Mouse (Mus musculus): Measurements from ENCODE around the gene Vav2. TPM values are rescaled to one million over a fixed set of nuclear protein-coding genes. Genes with fewer than 3 reads are reported as not detected.

Gene Vav2
- total RNA-seq, 2 experiments from 2014 or later = 5.6 to 8.9 TPM

- DNase-seq = no peak
Observed at GRCm38 (mm10) chr2:27316167-27316566, 110.7 kb downstream of the Vav2 start.

- DNase-seq = no peak
Observed at GRCm38 (mm10) chr2:27314269-27314668, 112.6 kb downstream of the Vav2 start.

- no peak for DNase-seq
Observed at GRCm38 (mm10) chr2:27312500-27312899, 114.3 kb downstream of the Vav2 start.

- no peak for DNase-seq
Observed at GRCm38 (mm10) chr2:27311606-27312005, 115.2 kb downstream of the Vav2 start.

- DNase-seq = no peak
Observed at GRCm38 (mm10) chr2:27310908-27311307, 115.9 kb downstream of the Vav2 start.

- DNase-seq = no peak
Observed at GRCm38 (mm10) chr2:27310221-27310620, 116.6 kb downstream of the Vav2 start.

- DNase-seq = no peak
Observed at GRCm38 (mm10) chr2:27306628-27307027, 120.2 kb downstream of the Vav2 start.

- DNase-seq = no peak
Observed at GRCm38 (mm10) chr2:27304741-27305140, 122.1 kb downstream of the Vav2 start.

GRCm38 (mm10) chr2:27304074-27304473 lies 122.8 kb downstream of the Vav2 start:
- no peak for DNase-seq

GRCm38 (mm10) chr2:27301444-27302111 lies 125.3 kb downstream of the Vav2 start:
- DNase-seq = no peak

GRCm38 (mm10) chr2:27300725-27301443 lies 125.9 kb downstream of the Vav2 start:
- no peak for DNase-seq

GRCm38 (mm10) chr2:27296656-27297406 lies 130.0 kb downstream of the Vav2 start:
- no peak for DNase-seq

- no peak for DNase-seq
Observed at GRCm38 (mm10) chr2:27294777-27295176, 132.1 kb downstream of the Vav2 start.

- peak; percentile 87 for DNase-seq
Observed at GRCm38 (mm10) chr2:27289019-27289418, 137.8 kb downstream of the Vav2 start.

GRCm38 (mm10) chr2:27286971-27287710 lies 139.7 kb downstream of the Vav2 start:
- DNase-seq = no peak

- no peak for DNase-seq
Observed at GRCm38 (mm10) chr2:27284441-27284840, 142.4 kb downstream of the Vav2 start.

- DNase-seq = no peak
Observed at GRCm38 (mm10) chr2:27281771-27282170, 145.1 kb downstream of the Vav2 start.

GRCm38 (mm10) chr2:27280920-27281611 lies 145.8 kb downstream of the Vav2 start:
- DNase-seq = peak; percentile 78

GRCm38 (mm10) chr2:27278859-27279258 lies 148.0 kb downstream of the Vav2 start:
- no peak for DNase-seq

GRCm38 (mm10) chr2:27268325-27268724 lies 158.5 kb downstream of the Vav2 start:
- DNase-seq = no peak

GRCm38 (mm10) chr2:27265819-27266218 lies 161.0 kb downstream of the Vav2 start:
- no peak for DNase-seq

GRCm38 (mm10) chr2:27262984-27263383 lies 163.8 kb downstream of the Vav2 start:
- no peak for DNase-seq

Measured in gastrocnemius, postnatal 10 days (tissue).